Mouse (Mus musculus) CH12.LX (cell line): ENCODE measurements at regions not wholly inside any gene's neighbourhood (a gene's known extent, or its start where the extent isn't known, plus 50 kb on each side); places are given as distances from the start of the nearest gene placed in this dataset.

Experiments used
- DNase-seq: peaks from one replicate; pipeline ENCODE4 v3.0.0-alpha.2; 2013; ENCODE audit errors: extremely low read depth
- H3K27ac ChIP-seq: 2 replicates; pipeline ENCODE4 v1.5.1; 2012; ENCODE audit warnings: low read depth, mild to moderate bottlenecking, control low read depth, moderate library complexity; ENCODE audit not compliant: insufficient read depth
- H3K27me3 ChIP-seq: replicated peaks from 2 replicates; pipeline ENCODE3; 2012; ENCODE audit warnings: inconsistent platforms
- H3K36me3 ChIP-seq, 2 experiments: replicated peaks in 1 of 2; 2 replicates each; pipeline versions ENCODE3 to v1.6.1; 2012; ENCODE audit warnings: inconsistent platforms in 1 of 2, low read length in 1 of 2, mild to moderate bottlenecking in 1 of 2, mixed read lengths in 1 of 2, moderate library complexity in 1 of 2; ENCODE audit not compliant: control insufficient read depth in 1 of 2, insufficient read depth in 1 of 2
- H3K4me1 ChIP-seq, 2 experiments: 2 replicates each; pipeline ENCODE4 v1.6.1; 2012; ENCODE audit warnings: inconsistent platforms in 1 of 2, moderate library complexity in 1 of 2; ENCODE audit not compliant: insufficient read depth in 2 of 2, control insufficient read depth in 1 of 2
- H3K4me2 ChIP-seq: 2 replicates; pipeline ENCODE4 v1.6.1; 2012; ENCODE audit warnings: low read depth, mild to moderate bottlenecking, control low read depth; ENCODE audit not compliant: poor library complexity, insufficient read depth, severe bottlenecking
- H3K4me3 ChIP-seq, 3 experiments: fragments of 150-350 bp in 1 of 3; sonication (generic) in 1 of 3; replicated peaks in 1 of 3; 2 replicates each; pipeline versions ENCODE3 to v1.5.1; 2011 to 2012; ENCODE audit warnings: low read depth in 2 of 3, low read length in 2 of 3, mild to moderate bottlenecking in 2 of 3, moderate library complexity in 2 of 3, control low read depth in 1 of 3, improper control_type of control experiment in 1 of 3, inconsistent platforms in 1 of 3, mixed read lengths in 1 of 3; ENCODE audit not compliant: poor library complexity in 1 of 3
- H3K79me2 ChIP-seq: replicated peaks from 2 replicates; pipeline ENCODE4 v1.6.1; 2012; ENCODE audit warnings: mild to moderate bottlenecking, moderate library complexity; ENCODE audit not compliant: control insufficient read depth, poor library complexity, insufficient read depth, severe bottlenecking; ENCODE audit errors: extremely low read depth
- H3K9ac ChIP-seq: 2 replicates; pipeline ENCODE4 v1.6.1; 2012; ENCODE audit warnings: low read depth, mild to moderate bottlenecking, control low read depth, moderate library complexity; ENCODE audit not compliant: insufficient read depth
- H3K9me3 ChIP-seq: replicated peaks from 2 replicates; pipeline ENCODE3; 2012; ENCODE audit warnings: low read length, inconsistent platforms, mixed read lengths
- EP300 ChIP-seq: IDR thresholded peaks from 2 replicates; pipeline ENCODE4 v1.6.1; 2011; ENCODE audit warnings: low read length, improper control_type of control experiment
- ETS1 ChIP-seq: conservative IDR thresholded peaks from 2 replicates; pipeline ENCODE4 v1.6.1; 2012; ENCODE audit warnings: low read depth, mild to moderate bottlenecking, inconsistent platforms, low read length, improper control_type of control experiment, moderate library complexity
- GABPA ChIP-seq: IDR thresholded peaks from 2 replicates; pipeline ENCODE4 v1.6.1; 2012; ENCODE audit warnings: low read depth, low read length, improper control_type of control experiment, inconsistent platforms; ENCODE audit not compliant: insufficient replicate concordance
- IRF4 ChIP-seq: IDR thresholded peaks from 2 replicates; pipeline ENCODE4 v1.6.1; 2014; ENCODE audit warnings: low read depth, mild to moderate bottlenecking, inconsistent platforms, low read length, improper control_type of control experiment
- MAX ChIP-seq: IDR thresholded peaks from 2 replicates; pipeline ENCODE4 v1.6.1; 2011; ENCODE audit warnings: low read length, improper control_type of control experiment
- MAZ ChIP-seq: IDR thresholded peaks from 2 replicates; pipeline ENCODE4 v1.6.1; 2012; ENCODE audit warnings: low read depth, mild to moderate bottlenecking, inconsistent platforms, low read length, improper control_type of control experiment, moderate library complexity
- NELFE ChIP-seq: IDR thresholded peaks from 2 replicates; pipeline ENCODE4 v1.6.1; 2011; ENCODE audit warnings: low read depth, low read length, improper control_type of control experiment
- NRF1 ChIP-seq: IDR thresholded peaks from 2 replicates; pipeline ENCODE4 v1.6.1; 2014; ENCODE audit warnings: low read depth, mild to moderate bottlenecking, inconsistent platforms, low read length, improper control_type of control experiment, moderate library complexity
- PAX5 ChIP-seq: IDR thresholded peaks from 2 replicates; pipeline ENCODE4 v1.6.1; 2012; ENCODE audit warnings: low read length, inconsistent platforms, mixed read lengths
- SIN3A ChIP-seq: IDR thresholded peaks from 2 replicates; pipeline ENCODE4 v1.6.1; 2012; ENCODE audit warnings: low read length, improper control_type of control experiment, inconsistent platforms
- TBP ChIP-seq: conservative IDR thresholded peaks from 2 replicates; pipeline ENCODE4 v1.6.1; 2011; ENCODE audit warnings: low read depth, low read length, improper control_type of control experiment
- USF1 ChIP-seq: IDR thresholded peaks from 2 replicates; pipeline ENCODE4 v1.6.1; 2014; ENCODE audit warnings: low read depth, mild to moderate bottlenecking, inconsistent platforms, low read length, improper control_type of control experiment
- ZC3H11A ChIP-seq: IDR thresholded peaks from 2 replicates; pipeline ENCODE4 v1.6.1; 2012; ENCODE audit warnings: low read depth, mild to moderate bottlenecking, inconsistent platforms, low read length, improper control_type of control experiment
- ZMIZ1 ChIP-seq: IDR thresholded peaks from 2 replicates; pipeline ENCODE4 v1.6.1; 2012; ENCODE audit warnings: low read depth, mild to moderate bottlenecking, inconsistent platforms, low read length, improper control_type of control experiment
- dilution Hi-C: fragments of 300-500 bp; cut with MboI; formaldehyde crosslinking; loops from 2 replicates; pipeline ENCODE4 v1.14.3; 2020; ENCODE audit warnings: low sequenced_read_pairs; ENCODE audit not compliant: extremely low pct_unique_long_range_greater_than_20kb, extremely low pct_ligation_motif_present
- in situ Hi-C: fragments of 300-500 bp; cut with MboI; formaldehyde crosslinking; loops from 3 replicates; pipeline ENCODE4 v1.14.3; 2019; ENCODE audit warnings: low sequenced_read_pairs, low pct_ligation_motif_present, low pct_unique_long_range_greater_than_20kb, mixed read lengths

DNA sequence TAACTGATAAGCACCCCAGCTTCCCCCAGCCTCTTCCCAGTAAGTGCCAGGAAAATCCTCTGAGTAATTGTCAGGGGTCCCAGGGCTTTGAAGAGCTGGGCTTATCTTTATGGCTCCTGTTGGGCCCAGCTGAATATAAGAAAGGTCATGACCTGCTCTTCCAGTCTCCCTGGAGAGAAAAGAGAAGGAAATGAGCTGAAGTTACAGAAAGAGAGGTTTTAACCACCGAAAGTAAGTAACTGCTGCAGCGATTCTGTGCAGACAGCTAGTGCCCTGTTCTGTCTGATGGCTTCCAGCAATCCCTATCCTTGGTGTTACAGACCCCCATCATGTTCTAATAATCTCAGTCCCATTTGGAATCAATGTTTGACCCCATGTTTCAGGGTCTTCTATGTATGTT is 272.8 kb downstream of the Fam49a start:
- dilution Hi-C loops (no loop called here), in situ Hi-C loops (no loop called here)
- H3K4me1 ChIP-seq = no peaks in the 10 kb centered on the region
- H3K4me2 ChIP-seq = no peak overlapping the region
- TF ChIP-seq GABPA = no peak
- TF ChIP-seq TBP = no peak
- no peak for TF ChIP-seq IRF4
- TF ChIP-seq, all 38 proteins: peak for 0
- no peaks in the 10 kb centered on the region for H3K36me3 ChIP-seq
- H3K9me3 ChIP-seq = no peaks in the 10 kb centered on the region
- H3K27ac ChIP-seq = no peak overlapping the region
- no peaks in the 10 kb centered on the region for H3K79me2 ChIP-seq
- H3K4me3 ChIP-seq = no peak overlapping the region
- no peak for DNase-seq
- no peaks in the 10 kb centered on the region for H3K27me3 ChIP-seq
- H3K9ac ChIP-seq = no peak overlapping the region

DNA sequence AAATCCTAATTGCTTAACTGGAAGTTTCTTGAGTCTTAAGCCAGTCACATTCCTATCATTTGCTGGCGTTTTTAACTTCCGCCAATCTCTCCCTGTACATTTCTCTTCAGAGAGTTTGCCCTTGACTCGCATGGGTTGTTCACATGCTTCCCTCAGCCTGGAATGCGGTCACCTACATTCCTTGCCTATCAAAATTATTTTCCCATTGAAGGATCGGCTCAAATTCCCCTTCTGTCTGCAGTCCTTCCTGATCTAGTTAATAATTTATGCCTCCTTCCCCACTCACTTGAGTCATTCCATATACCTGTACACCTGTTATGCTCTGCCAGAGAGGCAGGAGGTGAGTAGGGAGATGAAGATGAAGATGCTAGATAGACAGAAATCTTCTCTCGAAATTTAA is 268.9 kb downstream of the Fam49a start:
- Histone ChIP-seq H3K27ac (no peak overlapping the region), H3K9ac (no peak overlapping the region), H3K9me3 (no peaks in the 10 kb centered on the region), H3K79me2 (no peaks in the 10 kb centered on the region), H3K27me3 (no peaks in the 10 kb centered on the region), H3K4me3 (no peak overlapping the region), H3K4me1 (no peaks in the 10 kb centered on the region), H3K4me2 (no peak overlapping the region), H3K36me3 (no peaks in the 10 kb centered on the region)
- dilution Hi-C loops = no loop called here
- in situ Hi-C loops = no loop called here
- DNase-seq = no peak
- TF ChIP-seq USF1 (no peak), MAX (no peak), EP300 (no peak), ETS1 (no peak), SIN3A (no peak), IRF4 (no peak), ZC3H11A (no peak), NELFE (no peak), PAX5 (no peak), NRF1 (no peak), GABPA (no peak), ZMIZ1 (no peak)

DNA sequence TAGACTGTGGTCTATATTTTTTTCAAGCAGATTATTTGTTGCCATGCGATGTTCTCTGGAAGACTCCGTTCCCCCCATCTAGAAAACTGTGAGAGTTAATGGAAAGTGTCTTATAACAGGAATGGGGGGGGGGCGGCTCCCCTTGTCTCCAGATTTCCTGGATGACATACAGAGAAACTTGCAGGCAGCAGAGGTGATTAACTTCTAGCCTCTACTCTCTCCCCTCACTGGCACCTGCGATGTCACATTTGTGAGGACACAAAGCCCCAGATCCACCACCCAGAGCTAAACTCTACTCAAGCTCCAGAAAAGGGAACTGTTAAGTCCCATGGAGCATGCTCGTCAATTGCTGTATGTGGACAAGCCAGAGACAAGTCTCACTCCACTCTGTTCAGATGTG is 267.6 kb downstream of the Fam49a start:
- TF ChIP-seq MAZ (no peak), EP300 (no peak)
- no peak overlapping the region for H3K4me3 ChIP-seq
- no peaks in the 10 kb centered on the region for H3K4me1 ChIP-seq
- no peak overlapping the region for H3K4me2 ChIP-seq
- H3K9ac ChIP-seq = no peak overlapping the region
- in situ Hi-C loops (no loop called here), dilution Hi-C loops (no loop called here)
- no peaks in the 10 kb centered on the region for H3K79me2 ChIP-seq
- no peaks in the 10 kb centered on the region for H3K27me3 ChIP-seq
- H3K9me3 ChIP-seq = no peaks in the 10 kb centered on the region
- H3K27ac ChIP-seq = no peak overlapping the region
- no peaks in the 10 kb centered on the region for H3K36me3 ChIP-seq
- no peak for DNase-seq
